Mouse (Mus musculus) bone marrow macrophage, adult 2 months (primary cell): ENCODE measurements around the gene Ms4a10. TPM values are rescaled to one million over a fixed set of nuclear protein-coding genes. Genes with fewer than 3 reads are reported as not detected.
A peak's percentile ranks its signal among the peaks of the same experiment; 100 is the strongest.

ENCODE experiments used
- H3K27ac ChIP-seq: 2 replicates; pipeline ENCODE4 v1.5.1; 2012; ENCODE audit warnings: low read depth, low read length; ENCODE audit not compliant: insufficient read depth
- H3K4me1 ChIP-seq: 2 replicates; pipeline ENCODE4 v1.6.1; 2012; ENCODE audit warnings: low read length; ENCODE audit not compliant: control insufficient read depth, insufficient read depth
- H3K4me3 ChIP-seq: 2 replicates; pipeline ENCODE4 v1.5.1; 2012; ENCODE audit warnings: mild to moderate bottlenecking, low read length, moderate library complexity; ENCODE audit not compliant: insufficient read depth
- CTCF ChIP-seq: IDR thresholded peaks from 2 replicates; pipeline ENCODE4 v1.5.1; 2012; ENCODE audit warnings: low read depth, mild to moderate bottlenecking, low read length, moderate library complexity
- POLR2A ChIP-seq: IDR thresholded peaks from 2 replicates; pipeline ENCODE4 v1.6.1; 2012; ENCODE audit warnings: mild to moderate bottlenecking, low read depth, low read length, borderline replicate concordance
- polyA plus RNA-seq: library from polyadenylated mRNA; stranded (reverse); fragments of >200 nt; gene quantifications from 2 replicates; pipeline ENCODE4 v1.2.4, GENCODE M21; 2012; ENCODE audit not compliant: missing spikeins, insufficient read depth, insufficient read length

Ms4a10 gene
- polyA plus RNA-seq, 1 experiment: not detected

- Histone ChIP-seq H3K27ac (no peak overlapping the region), H3K4me3 (no peak overlapping the region), H3K4me1 (peaks cover 17% of the 10 kb centered on the region)
- no peak for TF ChIP-seq CTCF
- TF ChIP-seq POLR2A: no peak
Measured at GRCm38 (mm10) chr19:10940801-10941457, 33.5 kb downstream of the Ms4a10 start.

- Histone ChIP-seq H3K4me1 (peaks cover 14% of the 10 kb centered on the region), H3K27ac (no peak overlapping the region), H3K4me3 (no peak overlapping the region)
- TF ChIP-seq CTCF: no peak
- TF ChIP-seq POLR2A: no peak
Measured at GRCm38 (mm10) chr19:10940097-10940800, 34.2 kb downstream of the Ms4a10 start.

- H3K27ac ChIP-seq: no peak overlapping the region
- H3K4me1 ChIP-seq: no peaks in the 10 kb centered on the region
- H3K4me3 ChIP-seq: no peak overlapping the region
- TF ChIP-seq POLR2A (no peak), CTCF (no peak)
Measured at GRCm38 (mm10) chr19:10938771-10939170, 35.7 kb downstream of the Ms4a10 start.

- Histone ChIP-seq H3K4me3 (no peak within 1 kb of the TSS), H3K4me1 (no peaks in the 10 kb centered on the region), H3K27ac (no peak within 1 kb of the TSS)
- no peak for TF ChIP-seq CTCF
- no peak for TF ChIP-seq POLR2A
Measured at GRCm38 (mm10) chr19:10937110-10937563, 37.3 kb downstream of the Ms4a10 start, which contains the start of gene Ptgdr2. TSS of gene Ptgdr2 (plus strand) at chr19:10937160.

- no peaks in the 10 kb centered on the region for H3K4me1 ChIP-seq
- TF ChIP-seq POLR2A (no peak), CTCF (peak; percentile 7; the same call in 1 of the 2 replicates)
- no peak overlapping the region for H3K4me3 ChIP-seq
- no peak overlapping the region for H3K27ac ChIP-seq
Measured at GRCm38 (mm10) chr19:10936077-10936476, 38.4 kb downstream of the Ms4a10 start.

GRCm38 (mm10) chr19:10935029-10935428, 39.4 kb downstream of the Ms4a10 start:
- H3K27ac ChIP-seq: no peak overlapping the region
- H3K4me3 ChIP-seq: no peak overlapping the region
- H3K4me1 ChIP-seq: peaks cover 6% of the 10 kb centered on the region
- TF ChIP-seq CTCF (no peak), POLR2A (no peak)

- H3K27ac ChIP-seq: no peak overlapping the region
- TF ChIP-seq POLR2A (no peak), CTCF (no peak)
- H3K4me3 ChIP-seq: no peak overlapping the region
- peaks cover 6% of the 10 kb centered on the region for H3K4me1 ChIP-seq
Measured at GRCm38 (mm10) chr19:10930641-10931040, 43.8 kb downstream of the Ms4a10 start.

- H3K27ac ChIP-seq: no peak overlapping the region
- H3K4me3 ChIP-seq: no peak overlapping the region
- H3K4me1 ChIP-seq: peaks cover 6% of the 10 kb centered on the region
- no peak for TF ChIP-seq POLR2A
- TF ChIP-seq CTCF: no peak
Measured at GRCm38 (mm10) chr19:10926666-10927065, 47.8 kb downstream of the Ms4a10 start.

GRCm38 (mm10) chr19:10926123-10926621, 48.3 kb downstream of the Ms4a10 start:
- no peak overlapping the region for H3K4me3 ChIP-seq
- H3K4me1 ChIP-seq: peaks cover 8% of the 10 kb centered on the region
- no peak overlapping the region for H3K27ac ChIP-seq
- TF ChIP-seq POLR2A (no peak), CTCF (no peak)

- H3K27ac ChIP-seq: no peak overlapping the region
- H3K4me3 ChIP-seq: no peak overlapping the region
- H3K4me1 ChIP-seq: peaks cover 7% of the 10 kb centered on the region
- TF ChIP-seq CTCF: no peak
- TF ChIP-seq POLR2A: no peak
Measured at GRCm38 (mm10) chr19:10924220-10924619, 50.2 kb downstream of the Ms4a10 start.
